Mouse (Mus musculus) liver, embryonic 14.5 days (tissue): ENCODE data around the gene Olfr196.

Source experiments
- CTCF ChIP-seq: IDR thresholded peaks from 2 replicates; pipeline ENCODE4 v1.5.1; 2016; ENCODE audit warnings: antibody characterized with exemption, low read depth, control low read depth
- EP300 ChIP-seq: IDR thresholded peaks from 2 replicates; pipeline ENCODE4 v1.6.1; 2016; ENCODE audit warnings: antibody characterized with exemption, low read depth

- TF ChIP-seq CTCF: no peak
- TF ChIP-seq EP300: no peak
Measured at GRCm38 (mm10) chr16:59170354-59170753, at the start of gene Olfr196.
